In genomic region chr6:128038568-128038967, GRCm38 (mm10) we compare ENCODE assay signal across 24 mouse cellular contexts.
DNase-seq lines count a peak whose midpoint lies in the region; ATAC-seq lines count a peak whose summit lies in the region.
"Had no signal": no experiment of that assay in that cellular context is flagged by ENCODE, and none has a peak within 500 bp of the region (broad histone marks: within the 10 kb centered on the region; RNA-seq: fewer than 3 reads in every experiment).

No protein-coding gene starts in this region.

- H3K9me3 ChIP-seq in hindbrain, embryonic 10.5 days: no peaks in the 10 kb centered on the region
- no peaks in the 10 kb centered on the region for H3K9me3 ChIP-seq in hindbrain, embryonic 13.5 days
- no peaks in the 10 kb centered on the region for H3K9me3 ChIP-seq in embryonic facial prominence, embryonic 10.5 days
- H3K9me3 ChIP-seq in limb, embryonic 11.5 days (ENCODE audit: control insufficient read depth, low read length): no peaks in the 10 kb centered on the region
- H3K9me3 ChIP-seq: hindbrain, embryonic 15.5 days; kidney, embryonic 15.5 days; lung, embryonic 15.5 days; megakaryocyte, embryonic 14.5 days; midbrain, embryonic 13.5 days had no signal

- H3K9ac ChIP-seq in hindbrain, embryonic 13.5 days: no peak overlapping the region
- 0 out of 2 replicates have a peak overlapping the region, but pooled peaks have one; percentile 7 for H3K9ac ChIP-seq in limb, embryonic 11.5 days (ENCODE audit: low read length)
- H3K9ac ChIP-seq: hindbrain, embryonic 15.5 days; kidney, embryonic 15.5 days; liver, embryonic 14.5 days; lung, embryonic 15.5 days; midbrain, embryonic 13.5 days had no signal

- peak overlapping the region; percentile 40; the same call in 1 of the 2 replicates for H3K27ac ChIP-seq in hindbrain, embryonic 10.5 days
- H3K27ac ChIP-seq in hindbrain, embryonic 13.5 days: no peak overlapping the region
- H3K27ac ChIP-seq in embryonic facial prominence, embryonic 10.5 days (replicated peaks): peak overlapping the region; percentile 11; the same call in 1 of the 2 replicates
- 0 out of 2 replicates have a peak overlapping the region, but pooled peaks have one; percentile 30 for H3K27ac ChIP-seq in limb, embryonic 11.5 days (replicated peaks; ENCODE audit: low read depth, low read length)
- H3K27ac ChIP-seq: hindbrain, embryonic 15.5 days; kidney, embryonic 15.5 days; liver, embryonic 14.5 days; lung, embryonic 15.5 days; midbrain, embryonic 13.5 days had no signal

- peaks cover 37% of the 10 kb centered on the region for H3K27me3 ChIP-seq in hindbrain, embryonic 10.5 days (ENCODE audit: insufficient read depth, poor library complexity, severe bottlenecking)
- H3K27me3 ChIP-seq in hindbrain, embryonic 13.5 days: peaks cover 21% of the 10 kb centered on the region
- peaks cover 27% of the 10 kb centered on the region for H3K27me3 ChIP-seq in embryonic facial prominence, embryonic 10.5 days (replicated peaks; ENCODE audit: low read depth, poor library complexity, severe bottlenecking)
- H3K27me3 ChIP-seq in limb, embryonic 11.5 days (ENCODE audit: control insufficient read depth, insufficient read depth, low read length): peaks cover under 1% of the 10 kb centered on the region; the same call in 1 of the 2 replicates
- H3K27me3 ChIP-seq: lung, embryonic 15.5 days had no signal

- H3K4me3 ChIP-seq in hindbrain, embryonic 10.5 days: no peak overlapping the region
- no peak overlapping the region for H3K4me3 ChIP-seq in hindbrain, embryonic 13.5 days
- H3K4me3 ChIP-seq in embryonic facial prominence, embryonic 10.5 days: no peak overlapping the region
- no peak overlapping the region for H3K4me3 ChIP-seq in limb, embryonic 11.5 days (ENCODE audit: low read depth, low read length)
- H3K4me3 ChIP-seq: hindbrain, embryonic 15.5 days; kidney, embryonic 15.5 days; lung, embryonic 15.5 days; megakaryocyte, embryonic 14.5 days; midbrain, embryonic 13.5 days had no signal

- no peak for ATAC-seq in hindbrain, embryonic 13.5 days (ENCODE audit: low FRiP score)
- no peak; the same call in 1 of the 2 replicates for ATAC-seq in limb, embryonic 11.5 days (ENCODE audit: insufficient number of reproducible peaks, low FRiP score, low TSS enrichment, low read depth)
- ATAC-seq: forebrain, embryonic 14.5 days; inflammation-experienced regulatory T-cells, adult 6 months; midbrain, embryonic 13.5 days had no signal

- DNase-seq in embryo, embryonic 11 days: peak; percentile 47
- no peak for DNase-seq in embryo, embryonic 9.5 days (ENCODE audit: extremely low spot score)
- DNase-seq in hindbrain, embryonic 10.5 days (ENCODE audit: low spot score): no peak
- DNase-seq in embryonic facial prominence, embryonic 10.5 days (ENCODE audit: low spot score): no peak
- DNase-seq in limb, embryonic 11.5 days (ENCODE audit: low spot score): peak; percentile 51
- DNase-seq in thymus, postnatal 0 days (ENCODE audit: low spot score): no peak
- DNase-seq: adrenal gland, postnatal 10 days; cerebellum, adult 8-10 months; gastrocnemius, postnatal 14 days; heart, postnatal 4 days; kidney, adult 18-20 months; liver; lung, postnatal 4 days; thymus, postnatal 25 days had no signal

- H3K36me3 ChIP-seq in hindbrain, embryonic 10.5 days: no peaks in the 10 kb centered on the region
- H3K36me3 ChIP-seq in hindbrain, embryonic 13.5 days: no peaks in the 10 kb centered on the region
- no peaks in the 10 kb centered on the region for H3K36me3 ChIP-seq in embryonic facial prominence, embryonic 10.5 days (replicated peaks)
- no peaks in the 10 kb centered on the region for H3K36me3 ChIP-seq in limb, embryonic 11.5 days (ENCODE audit: control insufficient read depth, insufficient read depth, low read length)
- H3K36me3 ChIP-seq: G1E; hindbrain, embryonic 15.5 days; kidney, embryonic 15.5 days; lung, embryonic 15.5 days; midbrain, embryonic 13.5 days had no signal

- H3K4me2 ChIP-seq in hindbrain, embryonic 13.5 days: no peak overlapping the region
- H3K4me2 ChIP-seq in limb, embryonic 11.5 days (ENCODE audit: low read depth, severe bottlenecking): no peak overlapping the region
- H3K4me2 ChIP-seq: hindbrain, embryonic 15.5 days; kidney, embryonic 15.5 days; lung, embryonic 15.5 days; midbrain, embryonic 13.5 days had no signal

- WGBS in hindbrain, embryonic 10.5 days: 46% methylated on average over 6 of the region's 6 CpGs
- WGBS in hindbrain, embryonic 13.5 days: 46% methylated on average over 6 of the region's 6 CpGs
- WGBS in embryonic facial prominence, embryonic 10.5 days: 40% methylated on average over 6 of the region's 6 CpGs
- WGBS in limb, embryonic 11.5 days: 42% methylated on average over 6 of the region's 6 CpGs

- peaks cover 93% of the 10 kb centered on the region for H3K4me1 ChIP-seq in hindbrain, embryonic 10.5 days (replicated peaks)
- peaks cover 47% of the 10 kb centered on the region for H3K4me1 ChIP-seq in hindbrain, embryonic 13.5 days (replicated peaks)
- peaks cover 96% of the 10 kb centered on the region for H3K4me1 ChIP-seq in embryonic facial prominence, embryonic 10.5 days
- H3K4me1 ChIP-seq in limb, embryonic 11.5 days (ENCODE audit: control insufficient read depth, insufficient read depth, low read length): peaks cover 36% of the 10 kb centered on the region

Comparison
In these comparisons a context has a peak if more than half of its experiments do, and no peak if none do; other contexts are left out.
1. DNase-seq: peak in embryo, embryonic 11 days (single experiment) and limb, embryonic 11.5 days (single experiment); none in embryo, embryonic 9.5 days (single experiment), hindbrain, embryonic 10.5 days (single experiment), embryonic facial prominence, embryonic 10.5 days (single experiment) and thymus, postnatal 0 days (single experiment).